Mouse (Mus musculus) brain, embryonic 14.5 days (tissue): ENCODE data around the gene Creb3l2.

Experiments used
- CTCF ChIP-seq: fragments of 200-500 bp; IDR thresholded peaks from 2 replicates; pipeline ENCODE4 v1.5.1; 2012; ENCODE audit warnings: inconsistent platforms, mild to moderate bottlenecking, moderate library complexity, borderline replicate concordance; ENCODE audit not compliant: insufficient read depth, insufficient read length; ENCODE audit errors: extremely low read depth
- POLR2A ChIP-seq: fragments of 200-500 bp; IDR thresholded peaks from 2 replicates; pipeline ENCODE4 v1.6.1; 2012; ENCODE audit warnings: mild to moderate bottlenecking, inconsistent platforms, borderline replicate concordance; ENCODE audit not compliant: poor library complexity, insufficient read depth, insufficient read length, severe bottlenecking; ENCODE audit errors: extremely low read depth

GRCm38 (mm10) chr6:37365179-37365578 is 76.8 kb downstream of the Creb3l2 start:
- TF ChIP-seq CTCF (no peak), POLR2A (no peak)
